Mouse (Mus musculus) Patski (cell line): ENCODE measurements around the gene Rffl. TPM values are rescaled to one million over a fixed set of nuclear protein-coding genes. Genes with fewer than 3 reads are reported as not detected.

ENCODE experiments used
- ATAC-seq: fragments of 100-300 bp; one replicate; pipeline ENCODE4 v1.8.0; 2021
- CTCF ChIA-PET: fragments of 350-600 bp; sonication (Branson Sonifier 250); formaldehyde crosslinking; loops from one replicate; lab custom pipeline; 2022; ENCODE audit warnings: inconsistent platforms; lab: Charles Lee
- POLR2A ChIA-PET: fragments of 350-600 bp; sonication (Branson Sonifier 250); formaldehyde crosslinking; loops from one replicate; lab custom pipeline; 2022; ENCODE audit warnings: antibody characterized with exemption, inconsistent platforms; lab: Charles Lee
- DNase-seq: peaks from one replicate; pipeline ENCODE4 v3.0.0-alpha.2; 2011; ENCODE audit warnings: low read depth, low spot score
- H3K27me3 ChIP-seq: fragments of 371-371 bp; one replicate; pipeline ENCODE4 v1.5.1; 2021
- CTCF ChIP-seq: fragments of 100-300 bp; IDR thresholded peaks from one replicate; pipeline ENCODE4 v1.5.1; 2021
- in situ Hi-C: fragments of 300-500 bp; cut with MboI; formaldehyde crosslinking; loops from 3 replicates; pipeline ENCODE4 v1.11.1; 2018; ENCODE audit warnings: low pct_unique_long_range_greater_than_20kb, mixed read lengths
- polyA plus RNA-seq: library from polyadenylated mRNA; unstranded; gene quantifications from one replicate; pipeline ENCODE4 v1.2.3, GENCODE M21; 2021

Rffl gene
- polyA plus RNA-seq, 1 experiment from 2014 or later: 12.7 TPM

DNA sequence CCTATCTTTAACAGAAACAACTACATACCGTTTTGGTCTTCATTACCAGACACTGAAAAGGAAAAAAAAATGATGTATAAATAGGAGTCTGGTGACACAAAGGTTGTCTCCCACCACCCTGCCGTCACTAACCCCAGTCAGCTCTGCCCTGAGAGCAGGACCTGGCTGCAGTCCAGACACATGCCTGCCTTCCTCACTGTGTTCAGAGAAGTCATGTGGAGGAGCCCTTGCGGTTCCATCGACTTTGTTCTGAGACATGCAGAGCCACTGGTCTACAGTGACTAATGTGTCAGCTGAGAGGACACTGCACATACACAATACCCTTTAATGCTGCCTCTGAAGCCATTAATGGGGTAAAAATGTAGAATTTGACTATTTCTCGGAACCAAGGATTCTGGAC, 62.5 kb downstream of the Rffl start:
- ATAC-seq (no peak), DNase-seq (no peak)
- no peaks in the 10 kb centered on the region for H3K27me3 ChIP-seq
- no peak for TF ChIP-seq CTCF
- POLR2A ChIA-PET: interaction anchor here (1.3 kb wide), 1 partner anchor 76 kb away, joined by 3 read pairs; no protein-coding TSS in a partner anchor
- CTCF ChIA-PET: interaction anchor here (0.8 to 2.2 kb wide), 4 partner anchors 11 to 59 kb away, joined by 3 to 6 read pairs (median 4); no protein-coding TSS in a partner anchor
- in situ Hi-C loops: no loop called here

- ATAC-seq (no peak), DNase-seq (no peak)
- CTCF ChIA-PET: interaction anchor here (1.3 to 2.2 kb wide), 3 partner anchors 11 to 78 kb away, joined by 3 to 6 read pairs (median 6); no protein-coding TSS in a partner anchor
- no peak for TF ChIP-seq CTCF
- POLR2A ChIA-PET: interaction anchor here (0.7 to 1.3 kb wide), 3 partner anchors 43 to 163 kb away, joined by 3 read pairs; partner anchors contain the start of genes Cct6b and Zfp830
- H3K27me3 ChIP-seq: no peaks in the 10 kb centered on the region
- in situ Hi-C loops: no loop called here
These were observed 63.6 kb downstream of the Rffl start for GRCm38 (mm10) chr11:82807370-82807769.

DNA sequence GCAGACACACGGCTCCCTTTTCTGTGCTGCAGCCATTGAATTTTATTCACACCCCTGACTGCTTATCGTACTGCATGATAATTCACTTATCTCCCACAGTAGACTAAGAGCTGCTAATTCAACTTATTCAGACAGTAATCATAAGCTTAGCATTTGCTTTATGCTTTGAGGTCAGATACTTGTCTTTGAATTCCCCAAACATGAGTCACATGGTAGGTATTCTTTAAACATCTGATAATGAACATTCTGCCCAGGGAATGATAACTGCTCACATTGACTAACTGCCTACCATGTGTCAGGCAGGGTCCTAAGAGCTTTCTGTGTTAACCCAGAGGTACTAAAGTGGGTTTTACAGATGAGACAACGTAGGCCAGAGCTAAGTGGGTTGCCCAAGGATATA, 64.4 kb downstream of the Rffl start:
- ChIA-PET POLR2A (interaction anchor here (0.6 to 1.0 kb wide), 4 partner anchors 42 to 667 kb away, joined by 3 read pairs; partner anchors contain the start of genes Cct6b and Zfp830), CTCF (interaction anchor here (0.9 to 2.2 kb wide), 3 partner anchors 8 to 14 kb away, joined by 3 to 6 read pairs (median 3); no protein-coding TSS in a partner anchor)
- DNase-seq: no peak
- no peaks in the 10 kb centered on the region for H3K27me3 ChIP-seq
- in situ Hi-C loops: no loop called here
- TF ChIP-seq CTCF: no peak
- no peak for ATAC-seq

GRCm38 (mm10) chr11:82783453-82783852, 87.6 kb downstream of the Rffl start:
- DNase-seq (no peak), ATAC-seq (no peak)
- TF ChIP-seq CTCF: no peak
- ChIA-PET POLR2A (no interaction called here), CTCF (interaction anchor here (1.2 kb wide), 1 partner anchor 53 kb away, joined by 3 read pairs; no protein-coding TSS in a partner anchor)
- in situ Hi-C loops: no loop called here
- no peaks in the 10 kb centered on the region for H3K27me3 ChIP-seq

- DNase-seq (no peak), ATAC-seq (no peak)
- CTCF ChIA-PET: interaction anchor here (1.2 to 1.4 kb wide), 2 partner anchors 23 to 55 kb away, joined by 3 read pairs; no protein-coding TSS in a partner anchor
- in situ Hi-C loops: no loop called here
- no peak for TF ChIP-seq CTCF
- POLR2A ChIA-PET: interaction anchor here (1.3 kb wide), 1 partner anchor 90 kb away, joined by 3 read pairs; no protein-coding TSS in a partner anchor
- H3K27me3 ChIP-seq: no peaks in the 10 kb centered on the region
These were observed 88.8 kb downstream of the Rffl start for GRCm38 (mm10) chr11:82782197-82782596.

- no peaks in the 10 kb centered on the region for H3K27me3 ChIP-seq
- in situ Hi-C loops: no loop called here
- ChIA-PET CTCF (interaction anchor here (0.9 to 1.4 kb wide), 2 partner anchors 23 to 110 kb away, joined by 3 read pairs; no protein-coding TSS in a partner anchor), POLR2A (interaction anchor here (0.9 to 1.3 kb wide), 2 partner anchors 17 to 91 kb away, joined by 3 read pairs; no protein-coding TSS in a partner anchor)
- DNase-seq (peak; percentile 39), ATAC-seq (peak; percentile 93)
- no peak for TF ChIP-seq CTCF
These were observed 89.8 kb downstream of the Rffl start, which contains the start of gene Lig3 for GRCm38 (mm10) chr11:82780983-82781903. Gene Lig3 (plus strand): TSS chr11:82781108.

- H3K27me3 ChIP-seq: no peaks in the 10 kb centered on the region
- in situ Hi-C loops: no loop called here
- ChIA-PET POLR2A (interaction anchor here (0.9 kb wide), 1 partner anchor 16 kb away, joined by 3 read pairs; no protein-coding TSS in a partner anchor), CTCF (interaction anchor here (1.1 kb wide), 1 partner anchor 110 kb away, joined by 3 read pairs; no protein-coding TSS in a partner anchor)
- DNase-seq (no peak), ATAC-seq (no peak)
- TF ChIP-seq CTCF: no peak
These were observed 90.9 kb downstream of the Rffl start for GRCm38 (mm10) chr11:82780134-82780533.

GRCm38 (mm10) chr11:82764438-82764924, 106.5 kb downstream of the Rffl start:
- CTCF ChIA-PET: interaction anchor here (0.8 to 1.0 kb wide), 3 partner anchors 10 to 125 kb away, joined by 3 read pairs; no protein-coding TSS in a partner anchor
- in situ Hi-C loops: loop anchor here (25.0 kb wide), 1 partner anchor 523 kb away; the partner anchor contains the start of genes Ap2b1 and Slfn14
- peaks cover 6% of the 10 kb centered on the region for H3K27me3 ChIP-seq
- POLR2A ChIA-PET: interaction anchor here (0.6 to 0.7 kb wide), 2 partner anchors 16 to 43 kb away, joined by 3 read pairs; partner anchors contain the start of gene Lig3
- TF ChIP-seq CTCF: no peak
- ATAC-seq (peak; percentile 56), DNase-seq (no peak)

DNA sequence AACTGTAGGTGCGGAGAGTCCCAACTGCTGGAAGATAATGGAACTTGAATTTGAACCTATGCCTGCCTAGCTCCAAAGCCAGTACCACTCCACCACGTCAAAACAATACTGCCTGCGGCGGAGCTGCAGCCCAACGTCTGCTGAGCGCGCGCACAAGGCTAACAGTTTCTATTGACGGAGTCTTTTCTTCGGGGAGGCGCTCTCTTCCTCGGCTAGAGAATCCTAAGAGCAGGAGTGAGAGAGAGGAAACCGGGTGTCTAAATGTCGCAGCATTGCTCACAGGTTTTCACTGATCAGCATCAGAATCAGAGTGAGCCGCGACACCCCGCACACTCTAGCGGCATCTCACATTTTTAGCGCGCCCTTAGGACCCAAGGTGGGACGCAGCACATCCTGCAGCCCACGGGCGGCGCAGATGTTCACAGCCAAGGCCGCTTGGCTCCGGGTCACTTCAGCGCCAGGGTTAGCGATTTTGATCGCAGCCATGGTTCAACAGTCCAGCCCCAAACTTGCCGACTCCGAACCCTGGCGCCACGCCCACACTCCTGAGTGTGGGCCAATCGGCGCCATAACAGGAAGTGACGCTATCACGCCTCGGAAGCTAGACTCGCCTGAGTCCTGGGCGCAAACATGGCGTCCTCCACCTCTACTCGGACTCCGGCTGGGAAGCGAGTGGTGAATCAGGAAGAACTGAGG, 107.1 kb downstream of the Rffl start, which contains the start of the genes Cct6b and Zfp830:
TSS of gene Cct6b (minus strand) at position 580 of the 696 bp plus-strand sequence.
TSS of gene Zfp830 (plus strand) at position 604 of the 696 bp plus-strand sequence.
- POLR2A ChIA-PET: interaction anchor here (0.7 kb wide), 1 partner anchor 43 kb away, joined by 3 read pairs; no protein-coding TSS in a partner anchor
- ATAC-seq (peak; percentile 99), DNase-seq (peak; percentile 60)
- no peak for TF ChIP-seq CTCF
- in situ Hi-C loops: loop anchor here (25.0 kb wide), 1 partner anchor 523 kb away; the partner anchor contains the start of genes Ap2b1 and Slfn14
- CTCF ChIA-PET: interaction anchor here (0.8 to 1.0 kb wide), 3 partner anchors 10 to 126 kb away, joined by 3 read pairs; no protein-coding TSS in a partner anchor
- H3K27me3 ChIP-seq: peaks cover 12% of the 10 kb centered on the region
